Mouse (Mus musculus): ENCODE measurements around the gene Gm21974. TPM values are rescaled to one million over a fixed set of nuclear protein-coding genes. Genes with fewer than 3 reads are reported as not detected.

Gm21974 gene
- polyA plus RNA-seq, 1 experiment from 2014 or later = not detected

Other genes with a start within 250 kb of the Gm21974 start
- 41.7 and 43.2 TPM in 2 replicates for gene Bcl7c, start 186.5 kb downstream of the Gm21974 start, polyA plus RNA-seq (2015; fragmentation: Nextera tagmentation; extraction: Ambion mirVana)
- 3.2 and 3.3 TPM in 2 replicates for gene Ctf1, start 182.7 kb downstream of the Gm21974 start, polyA plus RNA-seq (2015; fragmentation: Nextera tagmentation; extraction: Ambion mirVana)
- 0.10 TPM in 1 of 2 replicates, not detected in the other for gene Ctf2, start 163.3 kb downstream of the Gm21974 start, polyA plus RNA-seq (2015; fragmentation: Nextera tagmentation; extraction: Ambion mirVana)
- 7.4 and 8.0 TPM in 2 replicates for gene Fbxl19, start 150.9 kb downstream of the Gm21974 start, polyA plus RNA-seq (2015; fragmentation: Nextera tagmentation; extraction: Ambion mirVana)
- 8.8 TPM in 2 replicates for gene Orai3, start 125.6 kb downstream of the Gm21974 start, polyA plus RNA-seq (2015; fragmentation: Nextera tagmentation; extraction: Ambion mirVana)
- 12.8 and 18.0 TPM in 2 replicates for gene Setd1a, start 118.8 kb downstream of the Gm21974 start, polyA plus RNA-seq (2015; fragmentation: Nextera tagmentation; extraction: Ambion mirVana)
- gene Gm49388, start 109.8 kb downstream of the Gm21974 start, polyA plus RNA-seq (2015; fragmentation: Nextera tagmentation; extraction: Ambion mirVana) = not detected in 2 replicates
- 8.4 and 10.3 TPM in 2 replicates for gene Hsd3b7, start 94.8 kb downstream of the Gm21974 start, polyA plus RNA-seq (2015; fragmentation: Nextera tagmentation; extraction: Ambion mirVana)
- gene Stx4a, start 71.2 kb downstream of the Gm21974 start, polyA plus RNA-seq (2015; fragmentation: Nextera tagmentation; extraction: Ambion mirVana) = 18.3 and 19.7 TPM in 2 replicates
- 66.5 and 82.2 TPM in 2 replicates for gene Stx1b, start 70.9 kb downstream of the Gm21974 start, polyA plus RNA-seq (2015; fragmentation: Nextera tagmentation; extraction: Ambion mirVana)
- 8.3 and 10.6 TPM in 2 replicates for gene Zfp646, start 19.2 kb downstream of the Gm21974 start, polyA plus RNA-seq (2015; fragmentation: Nextera tagmentation; extraction: Ambion mirVana)
- gene Zfp668, start 18.6 kb downstream of the Gm21974 start, polyA plus RNA-seq (2015; fragmentation: Nextera tagmentation; extraction: Ambion mirVana) = 37.8 and 38.8 TPM in 2 replicates
- gene Prss53, start 4.5 kb downstream of the Gm21974 start, polyA plus RNA-seq (2015; fragmentation: Nextera tagmentation; extraction: Ambion mirVana) = 1.1 and 1.2 TPM in 2 replicates
- gene Vkorc1, start 163 bp upstream of the Gm21974 start, polyA plus RNA-seq (2015; fragmentation: Nextera tagmentation; extraction: Ambion mirVana) = 55.1 and 59.5 TPM in 2 replicates
- 61.3 and 67.1 TPM in 2 replicates for gene Bckdk, start 8.6 kb upstream of the Gm21974 start, polyA plus RNA-seq (2015; fragmentation: Nextera tagmentation; extraction: Ambion mirVana)
- gene Kat8, start 17.1 kb upstream of the Gm21974 start, polyA plus RNA-seq (2015; fragmentation: Nextera tagmentation; extraction: Ambion mirVana) = 46.9 and 48.3 TPM in 2 replicates
- 0.20 and 0.27 TPM in 2 replicates for gene Prss8, start 34.6 kb upstream of the Gm21974 start, polyA plus RNA-seq (2015; fragmentation: Nextera tagmentation; extraction: Ambion mirVana)
- 12.2 and 13.4 TPM in 2 replicates for gene Prss36, start 51.3 kb upstream of the Gm21974 start, polyA plus RNA-seq (2015; fragmentation: Nextera tagmentation; extraction: Ambion mirVana)
- 283 and 325 TPM in 2 replicates for gene Fus, start 72.0 kb upstream of the Gm21974 start, polyA plus RNA-seq (2015; fragmentation: Nextera tagmentation; extraction: Ambion mirVana)
- gene Pycard, start 98.4 kb upstream of the Gm21974 start, polyA plus RNA-seq (2015; fragmentation: Nextera tagmentation; extraction: Ambion mirVana) = 2.3 and 6.9 TPM in 2 replicates
- gene Trim72, start 108.5 kb upstream of the Gm21974 start, polyA plus RNA-seq (2015; fragmentation: Nextera tagmentation; extraction: Ambion mirVana) = not detected in 2 replicates
- 0.83 and 0.90 TPM in 2 replicates for gene Itgam, start 167.2 kb upstream of the Gm21974 start, polyA plus RNA-seq (2015; fragmentation: Nextera tagmentation; extraction: Ambion mirVana)
- gene Gm49368, start 167.2 kb upstream of the Gm21974 start, polyA plus RNA-seq (2015; fragmentation: Nextera tagmentation; extraction: Ambion mirVana) = not detected in 2 replicates
- gene Itgax, start 234.1 kb upstream of the Gm21974 start, polyA plus RNA-seq (2015; fragmentation: Nextera tagmentation; extraction: Ambion mirVana) = 0.09 and 0.21 TPM in 2 replicates

Data from midbrain, embryonic 16.5 days (tissue).